Mouse (Mus musculus) naive thymus-derived CD4-positive, alpha-beta T cell, adult 2 months (primary cell): ENCODE results near the gene Nell2.
A peak's percentile ranks its signal among the peaks of the same experiment; 100 is the strongest.
"Not testable (repeated sequence)": the region's sequence is repeated elsewhere in the genome, so short reads cannot be mapped to it uniquely, and the experiment has no call there.

Source experiments
- DNase-seq: peaks from one replicate; pipeline ENCODE4 v3.0.0-alpha.2; 2011; ENCODE audit warnings: low read depth

Nell2 gene

DNA sequence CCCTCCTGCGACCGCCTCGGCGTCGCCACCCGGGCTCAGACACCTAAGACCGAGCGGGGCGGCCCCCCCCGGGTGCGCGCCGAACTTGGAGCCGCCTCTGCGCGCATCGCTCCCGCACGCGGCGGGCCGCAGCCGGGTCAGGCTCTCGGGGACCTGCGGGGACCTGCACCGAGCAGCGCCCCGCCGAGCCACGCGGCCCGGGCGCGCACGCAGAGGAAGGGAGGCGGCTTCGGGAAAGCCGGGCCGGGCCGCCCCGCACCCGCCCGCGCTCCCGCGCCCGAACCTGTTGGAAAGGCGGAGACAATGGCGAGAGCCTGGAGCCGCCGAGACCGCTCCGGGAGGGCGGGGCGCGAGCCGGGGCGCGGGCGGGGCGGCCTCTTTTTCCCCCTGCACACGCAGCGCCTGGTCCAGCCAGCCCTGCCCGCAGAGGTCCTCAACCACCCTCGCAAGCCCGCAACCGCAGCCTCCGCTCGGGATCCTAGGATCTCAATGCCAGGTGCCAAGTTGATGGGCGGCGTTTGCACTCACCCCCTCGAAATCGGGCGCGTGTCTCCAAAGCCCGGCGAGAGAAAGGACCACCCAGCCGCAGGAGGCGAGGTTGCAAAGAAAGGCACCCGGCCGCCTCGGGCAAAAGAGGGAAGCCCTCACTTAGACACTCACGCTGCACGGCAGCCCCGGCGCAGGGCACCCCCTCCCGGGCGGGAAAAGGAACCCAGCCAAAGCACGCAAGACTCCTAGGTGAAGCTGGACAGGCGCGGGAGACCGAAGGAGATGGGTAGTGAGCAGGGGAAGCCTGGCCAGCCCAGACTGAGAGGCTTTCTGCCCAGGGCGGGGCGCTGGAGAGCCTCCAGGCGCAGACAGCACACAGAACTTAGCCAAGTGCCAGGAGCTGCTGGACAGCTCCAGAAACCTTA is at the start of gene Nell2:
Gene Nell2 (minus strand): TSS at position 612 of the 914 bp plus-strand sequence.
- DNase-seq = no peak

DNA sequence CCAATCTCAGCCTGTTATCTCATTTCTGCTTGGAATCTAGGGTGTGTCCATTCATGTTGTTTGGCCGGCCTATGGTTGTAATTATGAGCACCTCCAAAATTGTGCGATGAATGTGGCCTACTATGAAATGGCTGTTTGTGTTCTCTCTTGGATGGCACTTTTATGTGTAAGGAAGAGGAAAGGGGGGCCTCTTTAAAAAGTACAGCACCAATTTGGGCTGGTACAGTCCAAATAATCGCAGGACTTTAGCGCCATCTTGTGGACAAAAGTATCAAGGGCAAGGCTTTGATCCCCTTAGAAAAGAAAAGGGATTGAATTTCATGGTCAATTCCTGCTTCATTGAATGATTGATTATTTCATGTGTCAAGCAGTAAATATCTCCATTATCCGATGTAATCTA is 46.3 kb upstream of the Nell2 start:
- peak; percentile 20 for DNase-seq

GRCm38 (mm10) chr15:95569606-95570005 is 41.2 kb upstream of the Nell2 start:
- DNase-seq = no peak

- DNase-seq = no peak
These were observed 36.8 kb upstream of the Nell2 start for GRCm38 (mm10) chr15:95565160-95565559.

GRCm38 (mm10) chr15:95561303-95561702 is 32.9 kb upstream of the Nell2 start:
- no peak for DNase-seq

GRCm38 (mm10) chr15:95550011-95550410 is 21.7 kb upstream of the Nell2 start:
- DNase-seq = no peak

DNA sequence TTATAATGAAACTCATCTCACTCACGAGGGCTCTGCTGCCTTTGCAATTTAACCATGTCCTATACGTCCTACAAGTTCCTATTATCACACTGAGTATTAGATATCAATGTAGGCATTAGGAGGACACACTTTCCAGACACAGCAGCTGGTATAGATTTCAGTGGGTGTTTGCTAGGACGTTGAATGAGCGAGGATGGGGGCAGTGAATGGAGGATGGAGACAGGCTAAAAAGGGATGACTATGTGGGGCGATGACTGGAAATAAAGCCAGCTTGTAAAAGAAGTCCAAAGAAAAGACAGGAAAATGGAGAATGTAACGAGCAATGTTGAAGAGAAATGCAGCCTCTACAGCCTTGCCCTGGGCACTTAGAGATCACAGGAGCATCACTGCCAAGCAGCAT is 14.3 kb upstream of the Nell2 start:
- DNase-seq = no peak

- no peak for DNase-seq
These were observed 8.4 kb upstream of the Nell2 start for GRCm38 (mm10) chr15:95536724-95537123.

DNA sequence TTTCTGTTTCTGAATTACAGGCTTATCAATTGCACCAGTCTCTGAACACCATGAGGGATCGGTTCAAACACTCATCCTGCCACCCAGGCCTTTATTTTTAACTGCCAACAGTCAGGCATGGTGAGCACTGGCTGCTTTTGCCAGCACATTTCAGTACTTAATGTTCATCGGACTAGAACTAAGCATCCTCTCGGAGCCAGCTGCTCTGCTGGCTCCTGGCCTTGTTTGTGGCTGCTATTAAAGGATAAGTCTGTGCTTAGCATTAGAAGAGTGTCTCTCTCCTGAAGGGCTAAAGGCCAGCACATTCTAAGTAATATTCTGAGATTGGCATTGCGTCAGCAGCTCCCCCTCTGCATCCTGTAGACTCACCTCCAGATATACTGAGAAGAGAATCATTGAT is 7.9 kb upstream of the Nell2 start:
- DNase-seq = no peak

DNA sequence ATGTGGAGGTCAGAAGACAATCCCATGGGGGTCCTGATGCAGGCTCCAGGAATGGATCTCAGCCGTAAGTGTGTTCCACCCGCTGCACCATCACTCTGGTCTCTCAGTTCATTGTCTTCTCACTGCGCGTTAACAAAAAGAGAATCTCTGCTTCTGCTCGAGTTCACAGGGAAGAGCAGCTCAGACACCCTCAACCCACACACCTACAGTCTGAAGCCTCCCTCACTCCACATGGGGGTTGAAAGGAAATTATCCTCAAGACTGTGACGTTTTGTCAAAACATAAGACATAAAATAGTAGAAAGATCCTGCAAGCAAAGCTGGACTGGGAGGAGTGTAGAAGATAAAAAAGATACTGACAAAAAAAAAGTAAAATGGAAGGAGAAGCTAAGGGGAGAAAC is 6.3 kb upstream of the Nell2 start:
- no peak for DNase-seq

DNA sequence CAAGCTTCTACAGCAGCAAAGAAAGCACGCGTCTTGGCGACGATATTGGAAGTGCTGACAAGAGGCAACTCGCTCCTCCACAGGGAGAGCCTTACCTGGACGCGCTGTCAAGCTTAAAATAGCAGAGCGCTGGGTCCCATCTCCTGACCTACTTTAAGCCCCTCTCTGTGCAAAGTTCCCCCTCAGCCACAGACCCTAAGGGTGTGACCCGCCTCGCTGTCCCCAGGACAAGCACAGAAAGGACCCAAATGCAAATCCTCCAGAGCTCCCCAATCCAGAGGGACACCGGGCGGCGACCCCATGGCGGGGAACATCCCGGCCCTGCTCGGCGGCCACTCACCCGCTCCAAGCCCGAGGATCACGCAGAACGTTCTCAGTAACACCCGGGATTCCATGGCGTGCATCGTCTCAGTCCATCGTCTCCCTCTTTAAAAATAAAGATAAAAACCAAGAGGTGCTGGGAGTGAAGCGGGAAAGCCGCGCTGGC is 855 bp downstream of the Nell2 start:
- DNase-seq = no peak

GRCm38 (mm10) chr15:95526626-95527411 is 1.5 kb downstream of the Nell2 start:
- DNase-seq = no peak

- DNase-seq = no peak
These were observed 2.4 kb downstream of the Nell2 start for GRCm38 (mm10) chr15:95525997-95526396.

- no peak for DNase-seq
These were observed 10.2 kb downstream of the Nell2 start for GRCm38 (mm10) chr15:95518204-95518603.

DNA sequence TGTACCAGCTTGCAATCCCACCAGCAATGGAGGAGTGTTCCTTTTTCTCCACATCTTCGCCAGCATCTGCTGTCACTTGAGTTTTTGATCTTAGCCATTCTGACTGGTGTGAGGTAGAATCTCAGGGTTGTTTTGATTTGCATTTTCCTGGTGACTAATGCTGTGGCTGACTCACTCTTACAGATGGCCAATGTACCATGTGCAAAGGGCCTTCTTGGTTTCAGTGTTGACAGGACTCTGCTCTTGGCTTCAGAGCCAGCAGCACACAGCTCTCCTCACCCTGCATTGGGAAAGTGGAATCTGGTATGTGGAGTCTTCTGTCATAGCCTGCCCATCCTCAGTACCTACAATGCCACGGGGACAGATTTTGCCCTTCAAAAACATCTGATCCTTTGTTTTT is 15.1 kb downstream of the Nell2 start:
- DNase-seq = not testable (repeated sequence)

DNA sequence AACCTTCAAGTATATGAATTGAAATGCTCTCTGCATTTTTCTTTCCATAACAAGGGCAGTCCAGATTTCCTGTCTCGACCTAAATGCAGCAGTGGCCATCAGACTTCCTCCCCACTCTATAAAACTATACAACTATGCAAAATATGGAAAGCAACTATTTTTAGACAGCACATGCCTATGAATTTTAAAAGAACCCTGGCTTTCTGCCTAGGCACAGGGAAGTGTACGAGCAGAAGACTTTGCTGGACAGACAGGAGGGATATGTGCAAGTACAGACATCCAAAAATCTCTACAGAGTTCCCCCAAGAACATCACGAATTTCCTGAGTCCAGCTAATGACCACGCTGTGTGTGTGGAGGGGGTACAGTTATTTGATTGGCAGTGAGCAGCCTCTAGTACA is 32.7 kb downstream of the Nell2 start:
- DNase-seq = no peak

DNA sequence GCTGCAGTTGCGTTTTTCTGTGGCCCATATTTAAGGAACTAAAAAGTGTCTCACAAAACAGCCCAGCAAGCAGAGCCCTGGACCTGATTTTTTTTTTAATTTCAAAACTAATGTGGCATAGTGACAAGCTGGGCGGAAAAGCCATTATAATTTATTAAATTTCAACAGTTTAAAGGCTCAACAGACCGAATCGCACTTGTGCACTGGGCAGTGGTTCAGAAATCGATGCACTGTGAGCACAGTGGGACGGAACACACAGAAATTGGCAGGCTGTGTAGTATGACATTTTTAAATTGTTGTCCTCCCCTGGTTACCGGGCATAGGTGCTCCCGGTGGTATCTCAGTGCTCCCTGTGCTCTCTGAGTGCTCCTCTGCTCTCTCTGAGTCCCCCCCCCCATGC is 33.2 kb downstream of the Nell2 start:
- no peak for DNase-seq

- no peak for DNase-seq
These were observed 36.2 kb downstream of the Nell2 start for GRCm38 (mm10) chr15:95492201-95492600.

GRCm38 (mm10) chr15:95489174-95489573 is 39.2 kb downstream of the Nell2 start:
- DNase-seq = no peak

GRCm38 (mm10) chr15:95487961-95488360 is 40.4 kb downstream of the Nell2 start:
- no peak for DNase-seq

- no peak for DNase-seq
These were observed 46.4 kb downstream of the Nell2 start for GRCm38 (mm10) chr15:95482002-95482401.

GRCm38 (mm10) chr15:95481585-95481984 is 46.8 kb downstream of the Nell2 start:
- no peak for DNase-seq

DNA sequence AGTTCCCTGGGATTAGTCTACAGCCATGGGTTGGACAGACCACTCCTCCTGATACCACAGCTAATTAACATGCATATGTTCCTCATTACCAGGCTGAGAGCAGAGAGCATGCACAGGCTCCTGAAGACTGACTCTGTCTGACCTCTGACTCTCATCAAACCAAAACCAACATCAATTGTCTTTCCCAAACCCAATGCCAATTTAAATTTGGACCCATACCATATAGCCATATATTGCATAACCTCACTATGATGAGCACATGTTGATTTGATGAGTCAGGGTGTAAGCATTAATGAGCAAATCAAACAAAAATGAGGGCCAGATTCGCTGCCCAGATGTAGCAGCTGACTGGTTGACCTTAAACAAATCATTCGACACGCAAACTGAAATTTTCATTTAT is 51.9 kb downstream of the Nell2 start:
- DNase-seq = no peak
